Mouse (Mus musculus) neural tube, embryonic 13.5 days (tissue): Measurements from ENCODE around the gene Sdk1. TPM values are rescaled to one million over a fixed set of nuclear protein-coding genes. Genes with fewer than 3 reads are reported as not detected.

Experiments
- ATAC-seq: fragments of 200-750 bp; cut with Nextera tagmentation; 2 replicates; pipeline ENCODE4 v1.8.0; 2017; ENCODE audit warnings: low read depth, mild to moderate bottlenecking, moderate TSS enrichment, moderate library complexity
- H3K27ac ChIP-seq: fragments of 300-500 bp; sonication (generic); replicated peaks from 2 replicates; pipeline ENCODE4 v1.5.1; 2015; ENCODE audit warnings: moderate library complexity, mild to moderate bottlenecking, inconsistent platforms
- H3K27me3 ChIP-seq: fragments of 300-500 bp; sonication (generic); 2 replicates; pipeline ENCODE4 v1.6.1; 2015; ENCODE audit warnings: mild to moderate bottlenecking, inconsistent platforms
- H3K36me3 ChIP-seq: fragments of 300-500 bp; sonication (generic); 2 replicates; pipeline ENCODE4 v1.6.1; 2015; ENCODE audit warnings: mild to moderate bottlenecking, inconsistent platforms
- H3K4me1 ChIP-seq: fragments of 300-500 bp; sonication (generic); replicated peaks from 2 replicates; pipeline ENCODE4 v1.6.1; 2015; ENCODE audit warnings: inconsistent platforms
- H3K4me2 ChIP-seq: fragments of 300-500 bp; sonication (generic); 2 replicates; pipeline ENCODE4 v1.6.1; 2015; ENCODE audit warnings: inconsistent platforms, mild to moderate bottlenecking, moderate library complexity
- H3K4me3 ChIP-seq: fragments of 300-500 bp; sonication (generic); 2 replicates; pipeline ENCODE4 v1.5.1; 2015; ENCODE audit warnings: mild to moderate bottlenecking, inconsistent platforms
- H3K9ac ChIP-seq: fragments of 300-500 bp; sonication (generic); 2 replicates; pipeline ENCODE4 v1.6.1; 2015; ENCODE audit warnings: moderate library complexity, mild to moderate bottlenecking, inconsistent platforms
- H3K9me3 ChIP-seq: fragments of 300-500 bp; sonication (generic); 2 replicates; pipeline ENCODE4 v1.6.1; 2016; ENCODE audit warnings: inconsistent platforms
- WGBS: fragments of 180-500 bp; shearing (Covaris S2); methylation state at CpG from one replicate; pipeline ENCODE4 v1.1.7; 2015; 5-methylcytosine and 5-hydroxymethylcytosine counted together
- polyA plus RNA-seq: library from polyadenylated mRNA; unstranded; fragments of >200 nt; fragmentation: Nextera tagmentation; extraction: Ambion mirVana; gene quantifications from 2 replicates; pipeline ENCODE4 v1.2.1, GENCODE M21; 2015

Sdk1 gene
- polyA plus RNA-seq, 1 experiment from 2014 or later, result 4.3 TPM

- Histone ChIP-seq H3K9ac (no peak overlapping the region), H3K27ac (no peak overlapping the region), H3K4me3 (no peak overlapping the region), H3K9me3 (no peaks in the 10 kb centered on the region), H3K4me2 (no peak overlapping the region), H3K4me1 (0 out of 2 replicates have a peak, but pooled peaks cover 8% of the 10 kb centered on the region), H3K36me3 (no peaks in the 10 kb centered on the region), H3K27me3 (no peaks in the 10 kb centered on the region)
- ATAC-seq, result no peak
- 76% methylated on average over 1 of the region's 1 CpGs for WGBS
These were observed 435.1 kb downstream of the Sdk1 start for GRCm38 (mm10) chr5:141676371-141676770.

DNA sequence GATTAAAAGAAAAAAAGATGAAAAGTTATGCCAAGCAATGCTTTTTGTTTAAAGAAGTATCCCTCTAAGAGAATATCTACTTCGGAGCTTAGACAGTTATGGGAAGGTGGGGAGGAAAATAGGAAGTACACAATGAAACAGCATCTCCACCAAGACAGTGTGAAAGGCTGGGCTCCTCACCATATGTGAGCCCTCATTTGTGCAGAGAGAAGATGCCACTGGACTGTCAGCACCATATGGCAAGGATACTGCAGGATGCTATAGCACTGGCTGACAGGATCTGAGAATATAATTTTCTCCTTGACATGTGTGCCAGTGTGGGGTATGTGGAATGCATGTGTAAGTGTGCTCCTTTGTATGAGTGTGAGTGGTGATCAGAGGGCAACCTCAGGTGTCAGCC lies 435.7 kb downstream of the Sdk1 start:
- 0 out of 2 replicates have a peak, but pooled peaks cover 11% of the 10 kb centered on the region for H3K4me1 ChIP-seq
- no peaks in the 10 kb centered on the region for H3K9me3 ChIP-seq
- H3K9ac ChIP-seq, result no peak overlapping the region
- no peak overlapping the region for H3K4me3 ChIP-seq
- ATAC-seq, result no peak
- H3K36me3 ChIP-seq, result no peaks in the 10 kb centered on the region
- H3K27me3 ChIP-seq, result no peaks in the 10 kb centered on the region
- WGBS, result 89% methylated on average over 1 of the region's 1 CpGs
- H3K27ac ChIP-seq, result no peak overlapping the region
- no peak overlapping the region for H3K4me2 ChIP-seq

DNA sequence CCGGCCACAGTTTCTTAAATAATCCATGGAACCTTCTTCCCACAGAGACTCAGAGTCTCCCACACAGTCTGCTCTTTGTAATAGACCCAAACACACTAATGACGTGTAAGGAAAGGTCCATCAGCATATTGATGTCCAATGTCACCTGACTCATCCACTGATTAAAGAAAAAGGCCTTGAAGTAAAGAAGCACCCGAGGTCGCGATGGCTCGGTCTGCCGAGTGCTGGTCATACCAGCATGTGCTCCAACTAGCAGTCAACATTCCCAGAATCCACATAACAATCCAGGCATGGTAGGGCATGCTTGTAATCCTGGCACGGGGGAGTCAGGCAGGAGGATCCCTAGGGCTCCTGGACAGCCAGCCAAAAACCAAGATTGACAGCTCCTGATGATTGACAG lies 436.6 kb downstream of the Sdk1 start:
- 87% methylated on average over 8 of the region's 8 CpGs for WGBS
- Histone ChIP-seq H3K9ac (no peak overlapping the region), H3K4me2 (no peak overlapping the region), H3K27me3 (no peaks in the 10 kb centered on the region), H3K27ac (no peak overlapping the region), H3K4me3 (no peak overlapping the region), H3K9me3 (no peaks in the 10 kb centered on the region), H3K36me3 (no peaks in the 10 kb centered on the region), H3K4me1 (0 out of 2 replicates have a peak, but pooled peaks cover 11% of the 10 kb centered on the region)
- ATAC-seq, result no peak

GRCm38 (mm10) chr5:141686876-141687420 lies 445.7 kb downstream of the Sdk1 start:
- no peak for ATAC-seq
- H3K4me2 ChIP-seq, result no peak overlapping the region
- WGBS, result 37% methylated on average over 7 of the region's 7 CpGs
- H3K4me1 ChIP-seq, result peaks cover 4% of the 10 kb centered on the region
- H3K36me3 ChIP-seq, result no peaks in the 10 kb centered on the region
- no peak overlapping the region for H3K27ac ChIP-seq
- H3K4me3 ChIP-seq, result no peak overlapping the region
- H3K27me3 ChIP-seq, result no peaks in the 10 kb centered on the region
- no peaks in the 10 kb centered on the region for H3K9me3 ChIP-seq
- no peak overlapping the region for H3K9ac ChIP-seq

DNA sequence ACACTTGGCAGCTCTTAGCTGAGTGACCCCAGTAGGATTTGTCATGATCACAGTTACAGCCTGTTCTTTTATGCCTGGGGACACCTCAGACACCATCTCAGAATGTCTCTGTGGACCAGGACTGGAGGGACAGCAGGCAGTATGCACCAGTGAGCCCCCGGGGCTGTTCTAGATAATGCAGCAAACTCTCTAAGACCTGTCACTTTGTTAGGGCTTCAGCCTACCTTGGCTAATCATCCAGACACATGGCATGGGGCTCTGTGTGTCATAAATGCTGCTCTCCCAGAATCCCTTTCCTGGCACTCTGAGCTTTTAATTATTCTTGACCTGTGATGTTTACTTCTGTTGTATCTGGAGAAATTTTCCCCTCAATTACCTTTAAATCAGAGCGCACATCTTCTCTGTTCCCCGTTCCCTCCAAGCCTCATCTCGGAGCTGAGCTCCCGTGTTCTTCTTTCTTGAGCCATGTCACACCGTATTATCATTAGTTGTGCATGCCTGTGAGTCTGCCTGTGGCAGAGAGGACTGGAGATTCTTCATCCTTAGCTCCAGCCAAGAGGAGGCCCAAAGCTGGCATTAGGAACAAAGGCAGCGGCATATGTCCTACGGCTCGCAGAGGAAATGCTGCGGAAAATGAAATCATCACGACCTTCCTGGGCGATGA lies 448.3 kb downstream of the Sdk1 start:
- Histone ChIP-seq H3K9me3 (no peaks in the 10 kb centered on the region), H3K4me1 (peaks cover 16% of the 10 kb centered on the region), H3K9ac (no peak overlapping the region), H3K4me2 (no peak overlapping the region), H3K4me3 (no peak overlapping the region), H3K36me3 (no peaks in the 10 kb centered on the region), H3K27me3 (no peaks in the 10 kb centered on the region), H3K27ac (no peak overlapping the region; the same call in 1 of the 2 replicates)
- 81% methylated on average over 12 of the region's 12 CpGs for WGBS
- no peak for ATAC-seq

DNA sequence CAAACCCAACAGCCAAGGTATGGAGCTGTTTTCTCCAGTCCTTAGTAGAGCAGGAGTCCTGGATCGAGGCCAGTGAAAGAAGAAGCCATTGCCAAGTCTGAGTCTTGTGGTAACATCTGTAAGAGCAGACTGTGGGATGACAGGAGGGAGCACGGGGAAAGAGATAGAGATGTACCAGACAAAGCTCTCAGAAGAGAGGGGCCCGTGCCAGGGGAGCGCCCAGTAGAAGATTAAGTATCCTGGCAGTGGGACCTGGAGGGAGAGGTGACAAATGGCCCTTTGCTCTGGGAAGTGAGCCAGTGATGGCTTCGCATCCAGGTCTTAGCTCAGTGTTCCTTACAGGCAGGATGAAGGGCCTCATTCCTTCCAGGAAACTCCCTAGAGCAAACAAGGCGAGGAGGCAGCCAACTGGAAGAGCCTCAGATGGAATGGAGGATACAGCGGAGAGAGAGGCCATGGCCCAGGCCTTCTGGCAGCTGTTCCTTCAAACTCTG lies 450.2 kb downstream of the Sdk1 start:
- Histone ChIP-seq H3K4me3 (no peak overlapping the region), H3K27me3 (no peaks in the 10 kb centered on the region), H3K9ac (no peak overlapping the region), H3K36me3 (no peaks in the 10 kb centered on the region), H3K27ac (no peak overlapping the region), H3K9me3 (no peaks in the 10 kb centered on the region), H3K4me1 (peaks cover 23% of the 10 kb centered on the region), H3K4me2 (no peak overlapping the region)
- WGBS, result 67% methylated on average over 7 of the region's 7 CpGs
- no peak for ATAC-seq

GRCm38 (mm10) chr5:141693716-141694115 lies 452.4 kb downstream of the Sdk1 start:
- H3K4me2 ChIP-seq, result no peak overlapping the region
- H3K27ac ChIP-seq, result no peak overlapping the region
- ATAC-seq, result no peak
- H3K4me3 ChIP-seq, result no peak overlapping the region
- no peaks in the 10 kb centered on the region for H3K36me3 ChIP-seq
- no peak overlapping the region for H3K9ac ChIP-seq
- 47% methylated on average over 6 of the region's 6 CpGs for WGBS
- H3K4me1 ChIP-seq, result peaks cover 23% of the 10 kb centered on the region
- H3K27me3 ChIP-seq, result no peaks in the 10 kb centered on the region
- H3K9me3 ChIP-seq, result no peaks in the 10 kb centered on the region

GRCm38 (mm10) chr5:141694901-141695300 lies 453.6 kb downstream of the Sdk1 start:
- H3K9ac ChIP-seq, result no peak overlapping the region
- H3K4me2 ChIP-seq, result no peak overlapping the region
- WGBS, result 47% methylated on average over 12 of the region's 12 CpGs
- H3K4me1 ChIP-seq, result peaks cover 23% of the 10 kb centered on the region
- H3K27ac ChIP-seq, result no peak overlapping the region
- H3K9me3 ChIP-seq, result no peaks in the 10 kb centered on the region
- H3K4me3 ChIP-seq, result no peak overlapping the region
- H3K36me3 ChIP-seq, result no peaks in the 10 kb centered on the region
- no peak for ATAC-seq
- H3K27me3 ChIP-seq, result no peaks in the 10 kb centered on the region

DNA sequence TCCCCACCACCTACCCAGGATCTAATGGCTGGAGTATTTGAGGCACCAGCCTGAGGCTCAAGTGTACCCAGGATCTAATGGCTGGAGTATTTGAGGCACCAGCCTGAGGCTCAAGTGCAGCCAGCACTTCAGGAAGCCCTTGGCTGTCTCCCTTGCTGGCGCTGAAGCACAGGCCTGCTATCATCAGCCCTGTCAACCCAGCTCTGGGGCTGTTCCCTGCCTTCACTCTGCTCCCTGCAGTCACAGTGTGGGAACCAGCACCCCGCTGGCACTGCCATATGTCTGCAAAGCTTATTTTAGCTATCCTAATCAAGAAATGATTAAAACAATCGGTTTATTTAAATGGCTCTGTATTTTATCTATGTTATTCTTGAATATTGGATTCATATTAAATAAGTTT lies 457.1 kb downstream of the Sdk1 start:
- ATAC-seq, result no peak
- Histone ChIP-seq H3K9ac (no peak overlapping the region), H3K36me3 (no peaks in the 10 kb centered on the region), H3K9me3 (no peaks in the 10 kb centered on the region), H3K4me2 (no peak overlapping the region), H3K27me3 (no peaks in the 10 kb centered on the region), H3K4me3 (no peak overlapping the region), H3K4me1 (peaks cover 16% of the 10 kb centered on the region), H3K27ac (no peak overlapping the region)
- 52% methylated on average over 3 of the region's 3 CpGs for WGBS

GRCm38 (mm10) chr5:141720751-141721150 lies 479.5 kb downstream of the Sdk1 start:
- ATAC-seq, result no peak
- Histone ChIP-seq H3K4me2 (no peak overlapping the region), H3K4me1 (peaks cover 11% of the 10 kb centered on the region), H3K9ac (no peak overlapping the region), H3K27ac (no peak overlapping the region), H3K4me3 (no peak overlapping the region), H3K9me3 (0 out of 2 replicates have a peak, but pooled peaks cover 3% of the 10 kb centered on the region), H3K27me3 (no peaks in the 10 kb centered on the region), H3K36me3 (no peaks in the 10 kb centered on the region)
- 37% methylated on average over 3 of the region's 3 CpGs for WGBS

GRCm38 (mm10) chr5:141727968-141728367 lies 486.7 kb downstream of the Sdk1 start:
- H3K4me2 ChIP-seq, result no peak overlapping the region
- 0 out of 2 replicates have a peak, but pooled peaks cover 3% of the 10 kb centered on the region for H3K9me3 ChIP-seq
- H3K36me3 ChIP-seq, result no peaks in the 10 kb centered on the region
- H3K9ac ChIP-seq, result no peak overlapping the region
- H3K27me3 ChIP-seq, result no peaks in the 10 kb centered on the region
- WGBS, result 63% methylated on average over 2 of the region's 2 CpGs
- no peak for ATAC-seq
- no peak overlapping the region for H3K27ac ChIP-seq
- peaks cover 14% of the 10 kb centered on the region for H3K4me1 ChIP-seq
- H3K4me3 ChIP-seq, result no peak overlapping the region

GRCm38 (mm10) chr5:141730006-141730405 lies 488.7 kb downstream of the Sdk1 start:
- no peak for ATAC-seq
- no peak overlapping the region for H3K4me3 ChIP-seq
- no peaks in the 10 kb centered on the region for H3K36me3 ChIP-seq
- no peaks in the 10 kb centered on the region for H3K27me3 ChIP-seq
- H3K4me2 ChIP-seq, result no peak overlapping the region
- H3K9ac ChIP-seq, result no peak overlapping the region
- H3K27ac ChIP-seq, result no peak overlapping the region
- H3K4me1 ChIP-seq, result peaks cover 14% of the 10 kb centered on the region
- 47% methylated on average over 4 of the region's 4 CpGs for WGBS
- H3K9me3 ChIP-seq, result 0 out of 2 replicates have a peak, but pooled peaks cover 2% of the 10 kb centered on the region
